Mouse (Mus musculus): ENCODE measurements around the gene Plekha4. TPM values are rescaled to one million over a fixed set of nuclear protein-coding genes. Genes with fewer than 3 reads are reported as not detected.

The Plekha4 gene
- polyA plus RNA-seq, 1 experiment from 2014 or later: 4.6 TPM

Other genes starting within 250 kb of the Plekha4 start
- 0.08 TPM in 1 of 2 replicates, not detected in the other for gene Slc6a21, start 248.8 kb upstream of the Plekha4 start, polyA plus RNA-seq (2015; fragmentation: Nextera tagmentation; extraction: Ambion mirVana)
- 4.9 and 5.2 TPM in 2 replicates for gene Trpm4, start 192.6 kb upstream of the Plekha4 start, polyA plus RNA-seq (2015; fragmentation: Nextera tagmentation; extraction: Ambion mirVana)
- 0.08 and 0.09 TPM in 2 replicates for gene Hrc, start 191.0 kb upstream of the Plekha4 start, polyA plus RNA-seq (2015; fragmentation: Nextera tagmentation; extraction: Ambion mirVana)
- 0.27 and 0.49 TPM in 2 replicates for gene Ppfia3, start 159.3 kb upstream of the Plekha4 start, polyA plus RNA-seq (2015; fragmentation: Nextera tagmentation; extraction: Ambion mirVana)
- 0.49 and 0.79 TPM in 2 replicates for gene Lin7b, start 155.7 kb upstream of the Plekha4 start, polyA plus RNA-seq (2015; fragmentation: Nextera tagmentation; extraction: Ambion mirVana)
- 198 and 222 TPM in 2 replicates for gene Snrnp70, start 130.6 kb upstream of the Plekha4 start, polyA plus RNA-seq (2015; fragmentation: Nextera tagmentation; extraction: Ambion mirVana)
- gene Kcna7, start 120.7 kb upstream of the Plekha4 start, polyA plus RNA-seq (2015; fragmentation: Nextera tagmentation; extraction: Ambion mirVana): 0.14 and 0.34 TPM in 2 replicates
- 3.9 and 4.2 TPM in 2 replicates for gene Ntf5, start 112.6 kb upstream of the Plekha4 start, polyA plus RNA-seq (2015; fragmentation: Nextera tagmentation; extraction: Ambion mirVana)
- gene Lhb, start 105.5 kb upstream of the Plekha4 start, polyA plus RNA-seq (2015; fragmentation: Nextera tagmentation; extraction: Ambion mirVana): not detected in 2 replicates
- 9.4 and 10.5 TPM in 2 replicates for gene Gys1, start 91.5 kb upstream of the Plekha4 start, polyA plus RNA-seq (2015; fragmentation: Nextera tagmentation; extraction: Ambion mirVana)
- gene Ruvbl2, start 88.2 kb upstream of the Plekha4 start, polyA plus RNA-seq (2015; fragmentation: Nextera tagmentation; extraction: Ambion mirVana): 129 and 143 TPM in 2 replicates
- 3,702 and 3,772 TPM in 2 replicates for gene Ftl1, start 66.4 kb upstream of the Plekha4 start, polyA plus RNA-seq (2015; fragmentation: Nextera tagmentation; extraction: Ambion mirVana)
- 177 and 178 TPM in 2 replicates for gene Bax, start 59.4 kb upstream of the Plekha4 start, polyA plus RNA-seq (2015; fragmentation: Nextera tagmentation; extraction: Ambion mirVana)
- 2.6 and 2.8 TPM in 2 replicates for gene Tulp2, start 44.5 kb upstream of the Plekha4 start, polyA plus RNA-seq (2015; fragmentation: Nextera tagmentation; extraction: Ambion mirVana)
- not detected in 2 replicates for gene Gm45808, start 39.5 kb upstream of the Plekha4 start, polyA plus RNA-seq (2015; fragmentation: Nextera tagmentation; extraction: Ambion mirVana)
- gene Dhdh, start 37.5 kb upstream of the Plekha4 start, polyA plus RNA-seq (2015; fragmentation: Nextera tagmentation; extraction: Ambion mirVana): 1.1 and 1.5 TPM in 2 replicates
- gene Nucb1, start 15.9 kb upstream of the Plekha4 start, polyA plus RNA-seq (2015; fragmentation: Nextera tagmentation; extraction: Ambion mirVana): 110 and 111 TPM in 2 replicates
- 16.2 and 17.2 TPM in 2 replicates for gene Ppp1r15a, start 62 bp upstream of the Plekha4 start, polyA plus RNA-seq (2015; fragmentation: Nextera tagmentation; extraction: Ambion mirVana)
- 1.1 and 1.2 TPM in 2 replicates for gene Hsd17b14, start 28.6 kb downstream of the Plekha4 start, polyA plus RNA-seq (2015; fragmentation: Nextera tagmentation; extraction: Ambion mirVana)
- gene Bcat2, start 43.8 kb downstream of the Plekha4 start, polyA plus RNA-seq (2015; fragmentation: Nextera tagmentation; extraction: Ambion mirVana): 86.5 and 87.3 TPM in 2 replicates
- 17.5 and 20.5 TPM in 2 replicates for gene Fgf21, start 89.2 kb downstream of the Plekha4 start, polyA plus RNA-seq (2015; fragmentation: Nextera tagmentation; extraction: Ambion mirVana)
- gene Fut1, start 91.0 kb downstream of the Plekha4 start, polyA plus RNA-seq (2015; fragmentation: Nextera tagmentation; extraction: Ambion mirVana): 1.4 and 3.2 TPM in 2 replicates
- gene Izumo1, start 95.5 kb downstream of the Plekha4 start, polyA plus RNA-seq (2015; fragmentation: Nextera tagmentation; extraction: Ambion mirVana): 0.08 and 0.16 TPM in 2 replicates
- gene Rasip1, start 101.2 kb downstream of the Plekha4 start, polyA plus RNA-seq (2015; fragmentation: Nextera tagmentation; extraction: Ambion mirVana): 2.9 and 4.4 TPM in 2 replicates
- gene Mamstr, start 113.6 kb downstream of the Plekha4 start, polyA plus RNA-seq (2015; fragmentation: Nextera tagmentation; extraction: Ambion mirVana): 1.6 and 1.9 TPM in 2 replicates
- 0.44 and 0.52 TPM in 2 replicates for gene Fut2, start 140.1 kb downstream of the Plekha4 start, polyA plus RNA-seq (2015; fragmentation: Nextera tagmentation; extraction: Ambion mirVana)
- gene Ntn5, start 157.7 kb downstream of the Plekha4 start, polyA plus RNA-seq (2015; fragmentation: Nextera tagmentation; extraction: Ambion mirVana): 0.73 and 0.76 TPM in 2 replicates
- 0.30 and 0.53 TPM in 2 replicates for gene Sec1, start 168.1 kb downstream of the Plekha4 start, polyA plus RNA-seq (2015; fragmentation: Nextera tagmentation; extraction: Ambion mirVana)
- gene Car11, start 173.5 kb downstream of the Plekha4 start, polyA plus RNA-seq (2015; fragmentation: Nextera tagmentation; extraction: Ambion mirVana): 0.35 and 0.36 TPM in 2 replicates
- gene Dbp, start 178.8 kb downstream of the Plekha4 start, polyA plus RNA-seq (2015; fragmentation: Nextera tagmentation; extraction: Ambion mirVana): 10.6 and 13.4 TPM in 2 replicates
- 1,315 and 1,426 TPM in 2 replicates for gene Rpl18, start 189.1 kb downstream of the Plekha4 start, polyA plus RNA-seq (2015; fragmentation: Nextera tagmentation; extraction: Ambion mirVana)
- 19.8 and 21.8 TPM in 2 replicates for gene Sphk2, start 191.7 kb downstream of the Plekha4 start, polyA plus RNA-seq (2015; fragmentation: Nextera tagmentation; extraction: Ambion mirVana)
- gene Fam83e, start 194.9 kb downstream of the Plekha4 start, polyA plus RNA-seq (2015; fragmentation: Nextera tagmentation; extraction: Ambion mirVana): 0.50 and 0.66 TPM in 2 replicates
- not detected in 2 replicates for gene Spaca4, start 199.5 kb downstream of the Plekha4 start, polyA plus RNA-seq (2015; fragmentation: Nextera tagmentation; extraction: Ambion mirVana)